Mouse (Mus musculus) gastrocnemius, adult 18-20 months (tissue): ENCODE measurements around the gene Sinhcaf. TPM values are rescaled to one million over a fixed set of nuclear protein-coding genes. Genes with fewer than 3 reads are reported as not detected.
"Not testable (repeated sequence)": the region's sequence is repeated elsewhere in the genome, so short reads cannot be mapped to it uniquely, and the experiment has no call there.

Source experiments
- DNase-seq: peaks from one replicate; pipeline ENCODE4 v3.0.0; 2021; ENCODE audit warnings: low spot score
- long read RNA-seq, 2 experiments: library from polyadenylated mRNA; stranded (forward); transcript quantifications; one replicate each; pipeline ENCODE4 v2.0.0; 2021
- total RNA-seq, 2 experiments: library from RNA; stranded (reverse); gene quantifications; 2 replicates each; pipeline ENCODE4 v1.2.3; 2021

Sinhcaf gene
- total RNA-seq = under 1 TPM; 0.62 to 0.91 TPM
- long read RNA-seq, experiment 1, partial matches to known transcripts = 0 of 1 reads
- long read RNA-seq, experiment 1, other reads (novel, unspliced or antisense) = 1 of 1 reads
- long read RNA-seq, experiment 2 = 0 reads

DNA sequence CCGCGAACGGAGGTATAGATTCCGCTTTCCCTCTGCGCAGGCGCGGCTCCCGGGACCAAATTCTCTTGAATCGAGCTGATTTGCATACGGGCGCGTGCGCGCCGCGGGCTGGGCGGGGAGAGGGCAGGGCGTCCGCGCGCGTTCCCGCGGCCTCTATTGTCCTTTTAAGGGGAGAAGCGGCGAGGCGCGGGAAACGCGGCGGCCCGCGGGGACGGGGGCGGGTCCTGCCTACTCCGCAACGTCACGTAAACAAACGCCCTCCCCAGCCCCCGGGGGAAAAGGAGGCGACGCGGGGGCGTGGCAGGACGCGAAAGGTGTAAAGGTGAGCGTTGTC, at the start of gene Sinhcaf:
Gene Sinhcaf, minus strand, starts transcription at position 59 of the 334 bp plus-strand sequence.
- peak; percentile 95 for DNase-seq

DNA sequence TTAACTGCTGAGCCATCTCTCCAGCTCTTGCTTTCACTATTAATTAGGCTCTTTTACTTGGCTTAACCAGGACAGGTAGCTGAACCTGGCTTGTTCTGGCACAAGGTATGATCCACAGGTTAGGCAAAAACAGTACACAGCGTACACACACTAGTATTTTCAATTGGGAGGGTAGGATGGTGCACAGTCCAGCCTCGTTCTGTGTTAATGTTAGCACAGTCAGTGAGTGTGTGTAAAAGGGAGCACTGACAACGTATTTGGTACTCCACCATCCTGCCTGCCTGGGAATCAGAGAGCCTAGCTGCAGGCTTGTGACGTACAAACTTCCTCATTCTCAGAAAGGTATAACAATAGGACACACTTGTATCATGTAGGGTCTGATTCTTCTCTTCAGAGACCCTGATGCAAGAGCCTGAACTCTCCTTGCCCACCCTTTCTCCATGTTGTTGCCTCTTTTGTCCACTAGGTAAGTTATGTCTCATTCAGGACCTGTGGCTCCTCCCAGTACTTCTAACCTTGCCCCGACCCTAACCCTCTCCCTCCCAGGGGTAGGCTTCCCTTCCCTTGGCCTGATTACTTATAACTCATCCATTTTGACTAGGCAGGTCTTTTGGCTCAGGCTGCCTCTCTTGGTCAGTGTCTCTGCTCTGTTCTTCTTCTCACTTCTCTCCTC, 48.2 kb upstream of the Sinhcaf start:
- DNase-seq = no peak

DNA sequence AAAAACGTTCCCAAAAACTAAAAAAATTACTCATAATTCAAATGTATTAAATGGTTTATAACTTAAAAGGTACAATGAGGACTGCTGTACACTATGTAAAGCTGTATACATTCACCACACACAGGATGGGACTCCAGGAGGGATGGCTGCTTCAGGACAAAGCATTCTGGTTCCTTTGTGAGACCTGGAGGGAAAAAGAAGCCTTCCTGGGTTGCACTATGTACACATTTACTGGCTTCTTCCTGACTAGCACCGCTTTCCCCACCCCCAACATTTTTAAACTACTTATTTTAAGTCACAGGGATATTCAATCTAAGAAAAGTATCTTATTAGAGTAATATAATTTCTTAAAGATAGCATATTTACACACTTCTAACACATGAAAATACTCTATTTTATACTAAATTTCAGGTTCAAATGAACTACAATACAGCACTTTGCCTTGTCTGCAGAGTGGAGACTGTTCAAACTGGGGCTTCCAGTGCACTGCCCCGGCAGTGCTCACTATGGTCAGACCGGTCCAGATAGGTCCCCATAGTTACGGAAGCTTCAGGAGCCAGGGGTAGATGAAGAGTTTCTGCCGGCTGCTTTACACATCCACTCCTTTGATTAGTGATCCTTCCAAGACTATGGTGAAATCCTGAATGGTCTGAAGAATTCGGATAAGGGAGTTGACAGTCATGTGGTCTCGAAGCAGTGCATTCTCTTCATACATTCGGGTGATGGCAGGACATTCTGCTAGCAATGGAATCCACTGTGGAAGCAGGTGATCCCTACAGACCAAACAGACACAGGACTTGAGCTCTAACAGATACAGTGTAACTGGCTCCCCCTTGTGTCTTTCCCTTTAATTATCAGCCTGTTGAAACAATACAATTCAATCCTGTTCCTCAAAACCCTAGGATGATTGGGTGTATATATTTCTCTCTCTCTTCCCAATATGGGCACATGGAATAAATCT, 47.1 kb upstream of the Sinhcaf start:
- DNase-seq = no peak

DNA sequence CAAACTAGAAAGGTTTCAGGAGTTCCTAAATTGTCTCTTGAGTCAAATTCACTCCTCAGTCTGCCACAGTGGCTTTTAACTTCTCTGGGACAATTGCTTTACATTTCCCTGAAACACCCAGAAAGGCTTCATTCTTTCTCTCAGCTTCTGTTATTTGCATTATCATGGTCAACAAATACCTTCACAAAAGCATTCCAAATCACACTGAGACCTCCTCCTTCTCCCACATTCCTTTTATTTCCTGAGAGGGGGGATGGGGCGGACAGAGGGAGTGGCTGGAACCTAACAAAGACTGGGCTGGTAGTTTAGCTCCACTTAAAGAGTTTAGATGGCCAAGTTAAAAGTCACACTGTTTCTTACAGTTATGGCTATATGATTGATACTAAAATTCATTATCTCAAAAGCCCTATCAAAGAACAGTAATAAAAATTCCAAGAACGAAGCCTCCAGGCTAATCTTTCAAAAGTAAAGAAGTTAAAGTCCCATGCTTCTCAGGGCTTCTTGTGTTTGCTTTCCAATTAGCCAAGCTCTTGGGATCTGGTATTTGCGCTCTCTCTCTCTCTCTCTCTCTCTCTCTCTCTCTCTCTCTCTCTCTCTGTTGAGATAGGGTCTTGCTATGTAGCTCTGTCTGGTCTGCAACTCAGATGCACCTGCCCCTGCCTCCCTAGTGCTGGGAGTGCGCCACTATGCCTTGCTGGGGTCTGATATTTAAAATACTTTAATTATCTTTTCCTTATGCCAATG, 46.3 kb upstream of the Sinhcaf start:
- no peak for DNase-seq

DNA sequence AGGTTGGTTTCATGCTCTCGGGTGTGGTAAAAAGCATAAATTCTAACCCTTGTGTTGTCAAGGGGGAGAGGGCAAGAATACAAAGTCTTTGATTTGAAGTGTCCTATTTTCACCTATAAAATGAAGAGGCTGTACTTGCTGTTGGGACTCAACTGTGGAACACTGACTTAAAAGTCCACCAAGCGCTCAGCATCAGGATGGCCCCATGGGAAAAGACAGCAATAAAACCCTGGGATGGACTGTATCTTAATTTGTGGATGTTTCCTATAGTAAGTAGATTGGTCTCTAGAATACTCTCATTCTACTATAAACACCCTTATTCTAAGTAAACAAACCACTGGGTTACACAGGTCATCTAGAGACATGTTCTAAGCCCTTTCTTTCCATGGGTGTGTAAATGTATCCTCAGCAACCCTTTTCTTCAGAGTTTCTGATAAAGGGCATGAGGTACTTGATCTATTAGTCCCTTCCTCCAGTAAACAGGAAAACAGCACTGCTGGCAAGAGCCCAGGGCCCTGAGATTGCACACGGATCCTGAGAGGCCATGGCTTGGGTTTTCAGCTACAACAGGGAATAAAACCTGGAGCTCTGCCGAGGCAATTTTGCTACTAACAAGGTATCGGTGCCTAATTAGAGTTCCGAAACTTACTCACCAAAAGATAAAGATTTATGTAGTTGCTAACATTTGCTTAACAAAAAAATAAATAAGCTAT, 45.5 kb upstream of the Sinhcaf start:
- no peak for DNase-seq

DNA sequence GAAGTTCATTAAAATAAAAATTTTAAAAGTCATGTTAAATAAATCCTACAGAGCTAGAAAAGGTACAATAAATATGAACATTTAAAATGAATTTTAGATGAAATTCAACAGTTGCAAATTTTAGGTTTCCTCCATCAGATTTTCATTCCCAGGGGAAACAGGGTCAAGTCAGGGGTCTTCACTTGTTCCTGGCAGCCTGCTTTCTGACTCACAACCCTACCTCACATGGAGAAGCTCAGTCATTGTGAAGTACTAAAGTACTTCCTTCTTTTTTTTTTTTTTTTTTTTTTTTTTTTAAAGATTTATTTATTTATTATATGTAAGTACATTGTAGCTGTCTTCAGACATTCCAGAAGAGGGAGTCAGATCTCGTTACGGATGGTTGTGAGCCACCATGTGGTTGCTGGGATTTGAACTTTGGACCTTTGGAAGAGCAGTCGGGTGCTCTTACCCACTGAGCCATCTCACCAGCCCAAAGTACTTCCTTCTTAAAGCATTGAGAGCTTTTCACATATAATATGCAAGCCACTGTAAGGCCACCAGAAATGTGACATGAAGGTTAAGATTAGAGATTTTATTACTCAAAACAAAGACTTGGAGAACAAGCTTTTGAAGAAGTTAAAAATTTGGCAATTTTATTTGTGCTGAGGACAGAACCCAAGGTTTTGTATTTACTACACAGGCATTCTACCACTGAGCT, 43.7 kb upstream of the Sinhcaf start:
- DNase-seq = not testable (repeated sequence)

DNA sequence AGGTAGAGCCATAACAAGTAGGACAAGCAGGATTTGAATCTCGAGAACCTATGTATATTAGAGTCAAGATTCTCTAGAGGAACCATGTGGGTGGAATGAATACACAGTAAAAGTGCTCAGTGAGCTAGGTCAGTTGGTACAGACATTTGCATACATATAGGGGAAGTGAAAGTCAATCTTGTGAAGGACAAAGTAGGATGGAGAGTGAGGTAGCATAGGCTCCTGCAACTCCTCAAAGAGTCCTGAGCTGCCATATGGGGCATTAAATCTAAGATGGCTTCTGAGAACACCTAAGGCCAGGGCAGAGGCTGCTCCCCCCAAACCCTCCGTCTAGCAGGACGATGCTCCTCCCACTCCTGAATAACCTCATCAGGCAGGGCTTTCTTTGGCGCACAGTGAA, 39.7 kb upstream of the Sinhcaf start:
- DNase-seq = no peak

DNA sequence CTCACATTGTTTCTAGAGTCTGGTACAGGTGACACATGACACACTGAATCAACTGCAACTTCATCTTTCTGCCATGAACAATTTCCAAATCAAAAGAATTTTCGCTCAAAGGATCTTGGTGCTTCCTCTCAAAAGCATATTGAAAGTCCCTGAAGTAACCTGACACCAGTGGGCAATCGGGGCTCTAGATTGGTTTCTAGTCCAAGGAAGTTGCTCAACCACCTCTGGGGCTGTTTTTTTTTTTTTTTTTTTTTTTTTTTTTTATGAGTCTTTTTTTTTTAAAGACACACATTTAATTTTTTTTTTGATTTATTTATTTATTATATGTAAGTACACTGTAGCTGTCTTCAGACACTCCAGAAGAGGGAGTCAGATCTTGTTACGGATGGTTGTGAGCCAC, 34.2 kb upstream of the Sinhcaf start:
- DNase-seq = no peak

DNA sequence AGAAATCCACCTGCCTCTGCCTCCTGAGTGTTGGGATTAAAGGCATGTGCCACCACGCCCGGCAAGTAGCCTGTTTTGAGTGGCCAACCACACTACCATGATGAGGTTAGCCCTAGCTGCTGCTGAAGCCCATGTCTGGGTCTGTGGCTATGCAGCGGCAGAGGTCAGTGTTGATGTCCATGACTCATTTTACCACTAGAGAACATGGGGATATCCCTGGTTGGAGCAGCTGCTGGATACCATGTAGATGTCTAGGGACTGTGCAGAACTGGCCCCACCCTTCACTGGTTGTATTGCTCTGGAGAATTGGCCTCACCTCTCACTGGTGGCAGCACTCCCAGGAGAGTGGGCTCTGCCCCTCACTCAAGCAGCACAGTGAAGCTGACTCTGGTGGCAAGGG, 28.8 kb upstream of the Sinhcaf start:
- no peak for DNase-seq

DNA sequence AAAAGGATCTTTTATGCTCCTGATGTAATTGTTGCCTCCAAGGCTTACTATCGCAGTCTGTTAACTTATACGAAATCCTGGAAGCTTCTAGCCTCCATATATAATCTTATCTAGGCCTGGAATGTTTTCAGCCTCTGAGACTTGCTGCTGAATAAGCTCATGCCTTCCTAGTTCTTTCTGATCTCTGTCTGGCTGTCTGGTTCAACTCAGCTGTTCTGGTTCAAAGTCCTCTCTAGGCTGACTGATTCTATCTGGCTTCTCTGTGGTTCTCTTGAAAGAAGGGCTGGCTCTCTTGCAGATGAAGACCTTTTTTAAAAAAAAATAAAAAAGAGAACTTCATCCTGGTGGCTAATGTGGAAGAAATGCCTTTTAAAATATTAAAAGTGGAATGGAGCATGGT, 26.6 kb upstream of the Sinhcaf start:
- no peak for DNase-seq

DNA sequence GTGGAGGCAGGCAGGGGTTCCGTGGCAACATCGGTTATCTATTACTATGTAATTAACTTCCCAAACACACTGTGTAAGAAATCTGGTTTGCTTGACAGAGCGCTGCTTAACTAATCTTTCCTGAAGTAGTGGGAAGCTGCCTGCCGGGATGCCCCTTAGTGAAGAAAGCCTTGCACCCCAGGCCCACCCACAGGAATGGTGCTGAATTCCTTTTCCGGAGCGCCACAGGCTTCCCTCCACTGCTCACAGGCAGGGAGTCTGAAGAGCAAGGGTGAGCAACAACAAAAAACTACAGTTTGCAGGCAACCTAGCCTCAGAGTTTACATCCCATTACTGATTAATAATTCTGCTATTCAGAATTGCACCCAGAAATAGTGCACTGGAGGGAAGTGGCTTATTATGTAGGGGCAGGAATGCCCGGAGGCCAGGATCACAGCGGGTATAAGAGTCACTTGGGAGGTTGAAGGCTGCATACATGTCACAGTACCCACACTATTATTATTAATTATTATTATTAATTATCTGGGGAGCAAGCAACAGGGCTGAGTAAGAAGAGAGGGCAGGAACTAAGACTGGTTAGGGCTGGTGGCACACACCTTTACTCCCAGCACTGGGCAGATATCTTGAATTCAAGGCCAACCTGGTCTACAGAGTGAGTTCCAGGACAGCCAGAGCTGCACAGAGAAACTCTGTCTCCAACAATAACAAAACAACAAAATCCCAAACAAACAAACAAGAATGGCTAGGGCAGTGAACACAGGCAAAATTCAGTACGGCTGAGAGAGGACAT, 26.0 kb upstream of the Sinhcaf start:
- DNase-seq = no peak

DNA sequence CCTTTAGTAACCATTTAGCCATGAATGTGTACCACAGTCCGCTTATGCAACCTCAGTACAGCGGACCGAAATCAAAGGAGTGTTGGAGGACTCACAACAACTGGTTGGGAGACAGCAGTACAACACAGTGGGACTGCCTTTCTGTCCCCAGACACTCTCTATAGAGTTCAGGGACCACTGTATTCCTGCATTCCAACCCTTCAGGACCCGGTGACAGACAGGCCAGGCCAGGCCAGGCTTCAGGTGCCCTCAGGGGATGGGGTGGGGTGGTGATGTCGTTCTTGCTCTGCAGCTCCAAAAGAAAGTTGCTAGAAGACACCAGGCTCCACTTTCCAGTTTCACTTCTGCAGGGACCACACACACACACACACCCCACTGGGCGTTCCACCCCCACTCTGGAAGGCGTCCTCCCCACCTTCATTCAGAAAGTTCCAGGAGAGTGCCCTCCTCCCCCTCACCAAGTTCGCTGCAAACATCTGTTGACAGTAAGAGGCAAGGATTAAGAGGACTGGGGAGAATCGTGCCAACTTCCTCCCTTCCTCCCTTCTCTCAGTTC, 25.2 kb upstream of the Sinhcaf start:
- no peak for DNase-seq

DNA sequence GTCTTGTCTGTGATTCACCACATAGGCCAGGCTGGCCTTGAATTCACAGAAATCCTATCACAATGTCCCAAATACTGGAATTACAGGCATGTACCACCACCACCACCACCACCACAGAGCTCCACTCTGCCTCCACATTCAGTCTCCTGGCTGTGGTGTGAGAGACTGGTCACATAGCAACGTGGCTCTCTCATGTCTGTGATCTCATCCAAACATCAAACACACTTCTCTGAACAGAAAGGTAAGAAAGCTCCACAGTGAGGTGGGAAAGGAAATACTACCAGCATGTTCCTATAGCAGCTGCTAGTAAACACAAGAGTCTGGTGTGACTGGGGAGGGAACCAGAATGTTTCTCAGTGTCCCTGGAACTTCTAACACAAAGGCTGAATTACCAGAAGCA, 15.0 kb upstream of the Sinhcaf start:
- DNase-seq = no peak

DNA sequence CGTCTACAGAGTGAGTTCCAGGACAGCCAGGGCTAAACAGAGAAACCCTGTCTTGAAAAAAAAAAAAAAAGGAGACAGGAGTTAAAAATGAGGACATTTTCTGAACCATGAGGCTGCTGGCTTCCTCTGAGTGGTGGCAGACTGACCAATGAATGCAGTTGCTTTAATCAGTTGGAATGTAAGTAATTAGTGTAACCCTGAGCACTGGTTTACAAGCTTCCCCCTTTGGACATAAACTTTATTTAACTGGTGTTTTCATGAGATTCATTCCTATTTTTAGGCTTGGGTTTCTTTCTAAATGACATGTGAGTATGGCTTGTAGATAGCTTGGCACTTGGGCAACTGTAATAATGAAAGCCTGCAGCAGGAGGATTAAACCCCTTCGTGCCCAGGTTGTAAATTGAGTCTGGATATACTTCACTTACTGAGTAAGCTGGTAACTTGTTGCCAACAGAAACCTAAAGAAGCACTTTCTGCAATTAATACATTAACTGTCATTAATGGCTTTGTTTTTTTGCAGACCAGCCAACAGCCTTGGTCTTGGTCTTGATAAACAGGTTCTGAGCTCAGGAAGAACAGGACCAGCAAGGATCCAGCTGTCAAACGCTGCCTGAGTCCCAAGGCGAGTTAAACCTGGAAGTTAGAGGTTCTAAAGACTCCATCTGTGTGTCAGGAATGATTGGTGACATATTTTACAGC, 13.4 kb upstream of the Sinhcaf start:
- no peak for DNase-seq

DNA sequence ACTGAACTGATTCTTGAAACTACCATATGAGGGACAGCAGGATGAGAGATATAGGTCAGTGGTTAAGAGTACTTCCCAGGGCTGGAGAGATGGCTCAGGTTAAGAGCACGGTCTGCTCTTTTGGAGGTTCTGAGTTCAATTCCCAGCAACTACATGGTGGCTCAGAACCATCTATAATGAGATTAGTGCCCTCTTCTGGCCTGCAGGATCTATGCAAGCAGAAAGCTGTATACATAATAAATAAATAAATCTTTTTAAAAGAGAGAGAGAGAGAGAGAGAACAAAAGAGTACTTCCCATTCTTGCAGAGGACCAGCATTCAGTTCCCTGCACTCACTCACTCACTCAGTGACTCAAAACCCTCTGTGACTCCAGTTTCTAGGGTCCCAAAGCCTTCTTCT, 12.4 kb upstream of the Sinhcaf start:
- no peak for DNase-seq

DNA sequence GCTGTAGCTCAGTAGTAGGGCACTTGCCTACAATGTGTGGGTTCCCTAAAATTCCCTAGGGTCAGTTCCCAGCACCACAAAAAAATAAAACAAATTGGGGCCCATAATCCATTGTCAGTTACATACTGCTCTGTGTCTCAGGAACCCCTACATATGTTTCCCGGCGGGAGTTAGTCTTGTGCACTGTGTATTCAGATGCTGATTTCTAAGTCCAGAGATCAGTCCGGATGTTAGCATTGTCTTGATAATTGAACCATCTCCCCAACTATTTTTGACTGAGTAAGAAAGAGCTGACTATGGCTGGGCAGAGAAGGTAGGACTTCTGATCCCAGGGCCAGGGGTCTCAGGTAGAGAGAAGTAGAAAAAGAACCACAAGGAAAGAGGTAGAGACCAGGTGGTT, 10.8 kb upstream of the Sinhcaf start:
- no peak for DNase-seq

DNA sequence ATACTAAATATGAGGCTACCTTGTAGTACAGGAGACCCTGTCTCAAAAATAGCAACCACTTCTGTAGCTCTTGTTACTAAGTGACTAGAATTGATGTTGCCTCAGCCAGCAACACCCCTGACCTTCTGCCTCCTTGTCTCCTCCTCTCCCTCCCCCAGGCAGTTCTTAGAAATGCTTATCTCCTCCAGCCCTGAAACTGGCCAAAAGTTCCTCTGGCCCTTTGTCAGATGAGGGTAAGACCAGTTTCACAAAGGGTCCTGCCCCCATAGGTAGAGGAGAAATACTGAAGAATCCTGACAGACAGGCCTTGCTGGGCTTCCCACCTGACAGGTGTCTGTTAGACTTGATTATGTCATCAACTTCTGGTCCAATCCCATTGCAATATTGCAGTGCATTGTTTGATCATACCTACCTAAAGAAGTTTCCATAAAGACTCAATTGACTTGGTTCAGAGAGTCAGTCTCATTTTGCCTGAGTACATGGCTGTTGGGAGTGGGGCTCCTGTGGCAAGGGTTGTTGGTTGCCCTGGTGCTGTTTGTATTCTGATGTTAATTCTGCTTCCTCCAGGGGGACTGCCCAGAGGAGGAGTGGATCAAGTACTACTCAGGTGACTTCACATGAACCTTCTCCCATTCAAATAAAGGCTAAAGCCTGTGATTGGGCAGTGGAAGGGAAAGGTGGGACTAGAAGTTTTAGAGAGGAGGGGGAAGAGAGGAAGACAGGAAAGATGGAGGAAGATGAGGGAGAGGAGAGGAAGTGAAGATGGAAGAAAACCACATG, 9.6 kb upstream of the Sinhcaf start:
- no peak for DNase-seq

DNA sequence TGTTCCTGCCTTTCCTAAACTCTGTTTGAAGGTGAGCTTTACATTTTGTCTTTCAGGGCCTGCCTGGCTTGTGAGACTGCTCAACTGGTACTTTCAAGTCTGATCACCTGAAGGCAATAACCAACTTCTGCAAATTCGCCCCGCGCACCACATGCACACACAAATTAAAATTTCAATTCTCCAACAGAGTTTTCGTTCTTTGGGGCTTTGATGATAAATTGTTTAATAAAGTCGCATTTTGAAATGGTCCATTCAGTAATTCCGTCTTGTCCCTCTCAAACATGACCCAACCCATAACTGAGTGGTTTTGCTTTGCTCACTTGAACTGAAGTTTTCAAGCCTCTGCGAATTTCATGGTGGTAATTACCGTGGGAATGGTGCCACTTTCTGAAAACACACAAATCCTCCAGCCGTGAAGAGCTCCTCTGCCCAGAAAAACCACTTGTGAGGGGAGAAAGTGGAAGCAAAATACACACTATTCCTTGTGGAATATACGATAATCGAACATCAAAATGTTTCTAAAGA, 676 bp upstream of the Sinhcaf start:
- DNase-seq = no peak
